Mouse (Mus musculus) lung, postnatal 0 days (tissue): ENCODE results near the gene Amotl1.

Experiments used
- CTCF ChIP-seq: IDR thresholded peaks from 2 replicates; pipeline ENCODE4 v1.5.1; 2016; ENCODE audit warnings: antibody characterized with exemption, mild to moderate bottlenecking
- EP300 ChIP-seq: IDR thresholded peaks from 2 replicates; pipeline ENCODE4 v1.6.1; 2016; ENCODE audit warnings: antibody characterized with exemption, mild to moderate bottlenecking, control low read depth

DNA sequence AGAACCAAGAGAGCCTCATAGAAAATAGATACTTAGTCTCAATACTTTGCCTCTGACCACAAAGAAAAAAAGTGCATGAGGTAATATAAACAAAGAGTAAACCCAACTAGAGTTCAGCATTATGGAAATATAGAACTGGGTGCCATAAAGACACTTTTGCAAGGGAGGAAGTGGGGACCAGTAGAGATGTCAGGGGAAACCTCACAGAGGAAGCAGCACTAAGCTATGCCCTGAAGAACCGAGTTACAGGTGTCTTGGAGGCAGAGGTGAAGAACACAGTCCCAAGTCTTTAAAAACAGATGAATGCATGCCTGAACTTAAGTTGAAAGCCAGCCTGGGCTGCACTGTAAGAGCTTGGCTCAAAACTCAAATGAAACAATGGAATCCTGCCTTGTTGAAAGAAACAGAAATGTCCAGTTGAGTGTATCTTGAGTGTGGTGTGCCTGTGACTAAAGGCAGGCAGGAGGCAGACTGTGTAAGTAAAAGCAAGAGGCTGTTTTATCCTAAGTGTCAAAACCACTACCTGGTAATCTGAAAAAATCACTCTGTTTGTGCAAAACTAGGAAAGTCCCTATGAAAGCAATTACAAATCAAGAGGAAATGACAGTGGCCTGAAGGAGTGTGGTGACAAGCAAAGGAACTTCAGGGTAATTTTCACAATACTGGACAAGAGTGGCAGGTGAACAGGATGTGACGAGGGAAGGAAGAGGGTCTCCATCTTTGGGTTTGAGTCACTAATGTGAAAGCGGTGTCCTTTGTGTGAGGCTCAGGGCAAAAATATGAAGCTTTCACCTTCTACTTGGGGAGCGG is 145.8 kb downstream of the Amotl1 start:
- TF ChIP-seq CTCF = no peak
- TF ChIP-seq EP300 = no peak
